Mouse (Mus musculus): ENCODE results near the gene Mul1.

Gene Mul1

GRCm38 (mm10) chr4:138440062-138440461 lies 5.6 kb downstream of the Mul1 start:
- DNase-seq (ENCODE audit: low spot score in 2 of 2) = no peak

DNA sequence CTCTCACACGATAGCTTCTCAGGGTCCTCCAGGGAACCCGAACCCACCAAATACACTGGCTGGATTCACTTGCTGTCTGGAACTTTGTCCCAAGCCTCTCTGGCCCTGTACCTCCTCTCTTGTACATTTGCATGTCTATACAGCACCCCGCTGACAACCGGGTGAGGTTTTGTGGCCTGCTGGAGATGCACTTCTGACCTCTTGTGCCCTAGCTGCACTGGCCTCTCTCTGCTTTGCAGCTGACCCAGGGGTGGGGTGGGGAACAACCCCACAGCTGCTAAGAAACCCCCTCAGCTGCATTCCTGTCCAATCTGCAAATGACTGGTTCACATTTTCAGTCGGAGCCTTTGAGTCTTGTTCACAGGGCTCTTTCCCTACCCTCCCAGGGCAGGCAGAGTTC lies 10.5 kb downstream of the Mul1 start:
- DNase-seq (ENCODE audit: low spot score in 2 of 2) = no peak

DNA sequence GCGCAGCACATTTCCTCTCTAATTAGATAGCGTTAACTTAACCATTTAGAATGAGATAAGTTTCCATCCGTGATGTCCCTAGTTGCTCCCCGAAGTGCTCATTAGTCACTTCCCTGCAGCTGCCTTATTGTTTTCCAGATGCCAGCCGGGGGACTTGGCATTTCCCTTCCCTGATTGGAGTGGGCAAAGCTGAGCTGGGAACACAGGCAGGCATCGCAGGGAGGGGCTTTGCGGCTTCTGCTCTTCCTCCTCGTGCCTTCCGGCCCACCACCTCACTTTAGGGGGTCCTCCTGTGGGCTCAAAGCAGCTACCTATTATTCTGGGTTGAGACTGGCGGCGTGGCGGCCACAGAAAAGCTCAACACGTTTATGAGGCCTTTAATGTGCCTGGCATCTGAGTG lies 12.5 kb downstream of the Mul1 start:
- no peak for DNase-seq (ENCODE audit: low spot score in 2 of 2)

GRCm38 (mm10) chr4:138447387-138447786 lies 12.9 kb downstream of the Mul1 start:
- DNase-seq (ENCODE audit: low spot score in 2 of 2) = peak; percentile 88 to 89

DNA sequence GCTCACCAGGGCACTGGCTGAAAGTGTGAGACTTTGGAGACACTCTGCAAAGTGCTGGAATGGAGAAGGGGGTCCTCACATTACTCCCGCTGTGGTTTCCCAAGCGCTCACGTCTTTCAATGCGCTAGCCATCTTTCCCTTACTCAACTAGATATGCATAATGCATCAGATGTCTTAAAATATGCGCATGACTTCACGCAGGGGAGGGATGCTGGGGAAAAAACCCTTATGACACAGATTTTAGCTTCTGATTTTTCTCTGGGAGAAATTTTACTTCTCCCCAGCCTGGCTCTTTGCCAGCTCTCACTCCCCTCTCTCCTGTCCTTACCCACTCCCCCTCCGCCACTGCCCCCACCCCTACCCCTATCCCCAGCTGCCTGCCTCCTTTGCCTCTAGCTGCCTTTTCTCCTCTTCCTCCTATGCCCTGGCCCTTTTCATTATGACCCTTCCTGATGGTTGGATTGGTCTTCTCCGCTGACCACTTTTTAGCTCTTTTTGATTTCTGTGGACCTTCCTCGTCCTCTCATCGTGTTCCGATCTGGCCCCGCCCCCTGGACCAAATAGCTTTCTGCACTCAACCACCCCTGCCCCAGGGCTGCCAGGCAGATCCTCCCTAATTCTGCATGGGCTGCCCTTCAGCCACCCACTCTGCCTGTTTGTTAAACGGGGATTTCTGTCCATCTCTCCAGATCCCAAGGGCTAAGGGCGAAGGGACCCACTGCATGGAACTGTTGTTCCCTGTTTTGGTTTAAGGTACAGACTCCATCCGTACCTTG lies 13.5 kb downstream of the Mul1 start:
- DNase-seq (ENCODE audit: low spot score in 2 of 2) = no peak

DNA sequence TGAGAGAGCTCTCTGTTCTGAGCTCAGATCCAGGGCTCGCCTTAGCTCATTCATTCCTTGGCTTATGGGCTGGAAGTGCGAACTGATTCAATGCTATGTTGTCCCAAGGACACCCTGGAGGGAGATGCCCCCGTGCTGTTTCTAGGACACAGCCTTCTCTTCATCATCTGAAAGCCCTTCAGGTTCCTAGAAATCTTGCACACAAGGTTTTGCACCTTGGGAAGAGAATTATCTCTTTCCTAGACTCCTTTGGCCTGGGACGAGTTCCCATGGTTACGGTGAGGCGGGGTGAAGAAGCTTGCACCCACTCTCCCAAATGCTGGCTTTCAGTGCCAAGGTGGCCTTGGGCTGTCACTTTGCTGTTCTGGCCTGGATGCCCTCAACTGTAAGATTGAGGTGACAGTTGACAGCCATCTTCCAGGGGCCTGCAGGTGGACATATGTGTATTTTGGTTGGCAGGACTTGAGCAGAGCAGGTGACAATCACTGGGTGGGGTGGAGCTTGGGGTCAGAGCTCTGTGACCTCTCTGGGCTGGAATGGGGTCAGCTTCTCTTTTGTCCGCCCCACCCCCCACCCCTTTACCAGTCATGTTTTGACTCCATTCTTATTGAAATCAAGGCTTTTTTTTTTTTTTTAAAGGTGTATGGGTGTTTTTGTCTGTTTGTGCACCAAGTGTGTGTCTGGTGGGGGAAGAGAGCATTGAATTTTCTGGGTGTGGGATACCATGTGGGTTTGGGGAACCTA lies 14.6 kb downstream of the Mul1 start:
- DNase-seq (ENCODE audit: low spot score in 2 of 2) = no peak

GRCm38 (mm10) chr4:138449636-138450314 lies 15.3 kb downstream of the Mul1 start:
- no peak for DNase-seq (ENCODE audit: low spot score in 2 of 2)

GRCm38 (mm10) chr4:138452306-138453096 lies 18.0 kb downstream of the Mul1 start:
- no peak for DNase-seq (ENCODE audit: low spot score in 2 of 2)

DNA sequence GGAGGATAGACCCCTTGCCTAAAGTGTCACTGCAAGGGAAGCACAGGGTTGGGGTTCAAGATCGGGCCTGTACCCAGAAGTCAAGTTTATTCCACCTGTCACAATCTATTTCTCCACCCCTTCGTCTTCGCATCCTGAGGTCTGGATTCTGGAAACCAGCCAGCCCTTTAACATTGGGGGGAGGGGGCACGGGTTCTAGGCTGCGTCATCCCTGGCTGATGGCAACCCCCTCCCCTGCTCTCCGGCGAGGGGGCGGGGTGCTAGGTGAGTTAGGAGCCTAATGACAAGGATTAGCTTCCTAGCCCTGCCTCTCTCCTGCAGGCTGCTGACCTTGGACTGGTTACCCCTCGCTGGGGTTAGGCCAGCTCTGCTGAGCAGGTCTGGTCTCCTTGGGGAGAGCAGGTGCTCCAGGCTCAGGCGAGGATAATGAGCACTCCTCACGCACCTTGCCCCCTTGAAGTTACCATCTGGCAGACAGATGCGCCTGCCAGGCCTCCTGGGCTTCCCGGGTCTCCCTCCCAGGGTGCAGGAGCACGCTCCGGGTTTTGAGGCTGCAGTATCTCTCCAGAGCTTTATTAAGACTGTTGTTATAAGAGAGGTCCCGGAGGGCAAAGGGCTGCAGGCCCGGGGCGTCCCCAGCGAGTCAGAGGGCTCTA lies 18.8 kb downstream of the Mul1 start:
- DNase-seq (ENCODE audit: low spot score in 2 of 2) = no peak

- DNase-seq (ENCODE audit: low spot score in 2 of 2) = peak; percentile 85 to 88
These were observed 19.5 kb downstream of the Mul1 start, which contains the start of gene Camk2n1 for GRCm38 (mm10) chr4:138453753-138454570. TSS of gene Camk2n1 (plus strand) at chr4:138454314.

GRCm38 (mm10) chr4:138454571-138455140 lies 20.2 kb downstream of the Mul1 start:
- DNase-seq (ENCODE audit: low spot score in 2 of 2) = peak in 1 of 2 experiments; percentile 66

GRCm38 (mm10) chr4:138455141-138455955 lies 20.9 kb downstream of the Mul1 start:
- no peak for DNase-seq (ENCODE audit: low spot score in 2 of 2)

- DNase-seq (ENCODE audit: low spot score in 2 of 2) = no peak
These were observed 21.5 kb downstream of the Mul1 start for GRCm38 (mm10) chr4:138455956-138456341.

GRCm38 (mm10) chr4:138456536-138456935 lies 22.1 kb downstream of the Mul1 start:
- DNase-seq (ENCODE audit: low spot score in 2 of 2) = no peak

GRCm38 (mm10) chr4:138457091-138457490 lies 22.6 kb downstream of the Mul1 start:
- no peak for DNase-seq (ENCODE audit: low spot score in 2 of 2)

DNA sequence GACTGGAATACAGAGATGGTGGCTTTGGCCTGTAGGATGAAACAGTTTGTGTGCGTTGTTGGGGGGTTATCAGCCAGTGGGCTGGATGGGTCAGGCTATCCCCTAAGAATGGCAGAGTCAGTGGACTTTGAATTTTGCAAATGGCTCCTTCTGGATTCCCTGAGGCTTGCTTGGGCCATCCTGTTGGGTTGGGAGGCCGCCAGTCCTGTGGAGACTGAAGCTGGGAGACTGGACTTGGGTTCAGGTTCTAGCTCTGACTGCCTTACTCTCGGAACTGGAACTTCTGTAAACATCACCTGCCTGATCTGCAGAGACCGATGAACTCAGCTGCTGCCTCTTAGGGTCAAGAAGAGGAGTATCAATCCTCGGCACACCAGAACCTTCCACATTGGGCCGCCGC lies 23.7 kb downstream of the Mul1 start:
- DNase-seq (ENCODE audit: low spot score in 2 of 2) = no peak

DNA sequence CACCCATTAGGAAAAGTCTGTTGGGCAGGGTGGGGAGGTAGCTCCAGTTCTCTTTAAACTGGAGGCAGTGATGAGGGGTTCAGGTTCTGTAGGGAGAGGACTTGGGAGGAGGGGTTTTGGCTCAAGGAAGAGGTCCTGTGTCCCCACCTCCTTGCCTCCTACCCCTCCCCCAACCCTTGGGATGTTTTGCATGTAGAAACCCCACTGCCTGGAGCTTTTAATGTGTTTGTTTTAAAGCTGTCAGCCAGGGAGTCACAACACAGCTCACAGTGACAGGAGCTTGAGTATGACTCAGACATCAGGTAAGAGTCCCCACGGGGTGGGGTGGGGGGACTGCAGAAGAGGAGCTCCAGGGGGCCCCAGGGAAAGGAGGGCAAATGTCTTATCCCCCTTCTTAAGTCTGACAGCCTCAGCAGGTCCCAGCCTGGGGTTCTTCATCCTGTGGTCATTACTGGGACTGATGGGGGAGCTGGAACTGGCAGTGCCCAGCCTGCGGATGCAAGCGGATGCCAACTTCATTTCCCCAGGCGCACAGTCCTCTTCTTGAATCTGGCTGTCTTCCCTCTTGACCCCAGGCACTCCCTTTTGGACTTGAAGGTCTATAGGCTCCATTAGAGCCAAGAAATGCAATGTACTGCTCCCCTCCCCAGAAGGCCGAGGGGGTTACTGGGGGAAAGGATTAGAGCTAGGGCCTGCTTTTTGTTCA lies 24.4 kb downstream of the Mul1 start:
- no peak for DNase-seq (ENCODE audit: low spot score in 2 of 2)

GRCm38 (mm10) chr4:138459775-138460174 lies 25.3 kb downstream of the Mul1 start:
- no peak for DNase-seq (ENCODE audit: low spot score in 2 of 2)

Measured in right cerebral cortex, postnatal 36 days (tissue).